Mouse (Mus musculus) left cerebral cortex, postnatal 14 days (tissue): ENCODE results near the gene Akap14. TPM values are rescaled to one million over a fixed set of nuclear protein-coding genes. Genes with fewer than 3 reads are reported as not detected.

ENCODE experiments used
- DNase-seq, 2 experiments: peaks; one replicate each; pipeline ENCODE4 v3.0.0; 2021 to 2022; ENCODE audit warnings: low spot score in 2 of 2, mixed read lengths in 1 of 2
- intact Hi-C: fragments of 180-260 bp; cut with DNase I; formaldehyde crosslinking; loops from one replicate; pipeline ENCODE4 v1.15.1; 2025
- total RNA-seq, 2 experiments: library from RNA; stranded (reverse); gene quantifications; 2 replicates each; pipeline ENCODE4 v1.2.3; 2021

Gene Akap14
- total RNA-seq, 2 experiments from 2014 or later, result not detected

DNA sequence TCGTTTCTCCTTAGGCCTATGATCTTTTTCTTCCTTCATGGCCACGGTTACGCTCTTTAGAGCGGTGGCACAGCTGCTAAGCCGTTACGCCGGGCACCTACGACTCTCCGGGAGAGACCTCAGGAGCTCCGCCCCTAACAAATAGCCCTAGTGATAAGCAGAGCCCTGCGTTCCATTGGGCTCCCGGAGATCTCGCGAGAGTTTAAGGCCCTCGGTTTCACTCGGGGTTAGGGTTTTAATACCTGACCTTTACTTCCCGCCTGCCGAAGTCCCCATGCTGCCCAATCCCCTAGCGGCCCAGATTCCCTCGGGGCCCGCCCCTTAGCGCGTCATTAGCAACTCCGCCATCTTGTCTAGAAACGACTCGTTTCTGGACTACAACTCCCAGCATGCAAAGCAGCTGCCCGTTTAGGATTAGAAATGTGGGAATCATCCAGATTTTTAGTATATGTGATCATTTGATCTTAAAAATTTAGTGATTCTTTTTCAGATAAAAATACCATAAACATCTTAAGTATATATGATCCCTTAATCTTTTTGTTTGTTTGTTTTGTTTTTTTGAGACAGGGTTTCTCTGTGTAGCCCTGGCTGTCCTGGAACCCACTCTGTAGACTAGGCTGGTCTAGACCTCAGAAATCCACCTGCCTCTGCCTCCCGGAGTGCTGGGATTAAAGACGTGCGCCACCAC, 58.3 kb downstream of the Akap14 start, which contains the start of gene Upf3b:
Upf3b (minus strand) TSS at position 130 of the 688 bp plus-strand sequence.
- DNase-seq, result peak; percentile 88 to 95

DNA sequence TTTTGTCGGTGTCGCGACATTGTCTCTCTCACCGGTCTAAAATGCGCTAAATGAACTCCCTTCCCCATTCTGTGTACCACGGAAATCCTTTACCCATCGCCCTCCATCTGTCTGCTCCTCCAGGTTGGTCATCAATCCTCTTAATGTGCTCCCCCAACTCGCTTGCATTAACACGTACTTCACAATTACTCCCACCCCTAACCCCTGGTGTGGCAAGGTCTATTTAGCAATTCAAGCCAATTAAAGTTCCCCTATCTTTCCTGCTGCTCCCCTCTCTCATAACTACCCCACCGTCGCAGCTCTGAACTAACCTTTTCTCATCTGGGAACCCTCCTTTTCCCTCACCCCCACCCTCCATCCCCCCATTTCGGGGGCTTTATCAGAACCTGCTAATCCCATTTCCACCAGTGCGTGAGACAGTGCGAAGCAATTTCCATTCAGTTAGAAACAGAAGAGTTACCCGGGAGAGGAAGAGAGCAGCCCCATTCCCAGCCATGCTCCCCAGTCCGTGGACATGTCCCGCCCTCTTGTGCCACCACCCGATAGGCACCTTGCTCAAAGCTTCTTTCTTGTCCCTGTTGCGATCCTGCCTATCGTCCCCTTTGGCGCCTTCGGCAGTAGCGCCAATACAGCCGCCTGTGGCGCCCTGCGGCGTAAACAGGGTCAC, 59.0 kb downstream of the Akap14 start:
- DNase-seq, result no peak
- intact Hi-C loops, result no loop called here

More for the DNA sequence above, 58.3 kb downstream of the Akap14 start, which contains the start of gene Upf3b:
- intact Hi-C loops, result no loop called here

DNA sequence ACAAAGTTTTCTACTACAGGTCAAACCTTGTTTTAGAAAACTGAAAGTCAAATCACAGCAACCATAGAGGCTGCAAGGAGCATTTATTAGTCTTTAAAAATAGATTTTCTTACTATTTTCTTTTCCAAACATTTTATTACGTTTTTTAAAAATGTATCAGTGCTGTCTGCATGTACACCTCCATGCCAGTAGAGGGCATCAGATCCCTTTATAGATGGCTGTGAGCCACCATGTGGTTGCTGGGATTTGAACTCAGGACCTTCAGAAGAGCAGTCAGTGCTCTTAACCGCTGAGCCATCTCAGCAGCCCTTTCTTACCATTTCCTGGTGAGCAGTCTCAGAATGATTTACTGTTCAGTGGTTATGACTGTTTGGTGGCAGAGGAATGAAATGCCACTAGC, 64.8 kb downstream of the Akap14 start:
- DNase-seq, result no peak
- intact Hi-C loops, result no loop called here

Other genes starting within 250 kb of the Akap14 start
- gene Sept6, start 177.0 kb downstream of the Akap14 start, total RNA-seq, result 10 to 100 TPM; 72.5 to 75.0 TPM
- not detected for gene Sowahd, start 120.0 kb downstream of the Akap14 start, total RNA-seq
- gene Rpl39, start 83.4 kb downstream of the Akap14 start, total RNA-seq, result 100 to 1,000 TPM; 292 to 301 TPM
- gene Upf3b, start 58.5 kb downstream of the Akap14 start, total RNA-seq, result 10 to 100 TPM; 15.0 to 15.6 TPM
- 10 to 100 TPM; 15.2 to 15.9 TPM for gene Nkap, start 42.0 kb downstream of the Akap14 start, total RNA-seq
- 100 to 1,000 TPM; 252 to 260 TPM for gene Ndufa1, start 22.3 kb upstream of the Akap14 start, total RNA-seq
- 1 to 10 TPM; 5.5 to 7.3 TPM for gene Rnf113a1, start 22.4 kb upstream of the Akap14 start, total RNA-seq
- gene Gm9, start 42.2 kb upstream of the Akap14 start, total RNA-seq, result not detected
- gene Rhox1, start 53.4 kb upstream of the Akap14 start, total RNA-seq, result not detected
- gene Rhox2a, start 76.1 kb upstream of the Akap14 start, total RNA-seq, result not detected
- gene Rhox3a, start 81.1 kb upstream of the Akap14 start, total RNA-seq, result not detected
- not detected for gene Rhox4a, start 96.5 kb upstream of the Akap14 start, total RNA-seq
- gene Rhox3a2, start 211.2 kb upstream of the Akap14 start, total RNA-seq, result not detected
- not detected for gene Rhox4a2, start 222.0 kb upstream of the Akap14 start, total RNA-seq
- not detected for gene Rhox2b, start 243.2 kb upstream of the Akap14 start, total RNA-seq